Comparison of ENCODE assay signal across 28 mouse cellular contexts in the genomic region with DNA sequence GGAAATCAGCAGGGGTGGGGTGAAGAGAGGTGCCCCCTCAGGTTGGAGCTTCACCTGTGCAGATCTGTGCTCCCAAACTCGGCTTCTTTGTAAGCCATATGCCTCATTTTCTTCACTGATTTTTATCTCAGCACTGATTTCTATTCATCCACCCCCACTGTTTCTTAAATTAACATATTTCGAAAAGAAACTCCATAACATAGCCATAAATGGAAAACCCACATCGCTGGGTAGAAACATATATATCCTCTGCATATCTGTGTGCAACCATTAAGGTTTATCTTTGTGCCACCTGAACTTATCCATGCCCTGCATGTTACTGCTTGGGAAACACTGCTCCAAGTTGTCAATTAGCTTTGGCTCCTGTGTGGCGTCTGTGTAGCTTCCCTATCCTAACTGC. TPM values are rescaled to one million over a fixed set of nuclear protein-coding genes. Genes with fewer than 3 reads are reported as not detected.
A peak's percentile ranks its signal among the peaks of the same experiment; 100 is the strongest.
DNase-seq lines count a peak whose midpoint lies in the region; ATAC-seq lines count a peak whose summit lies in the region.
"Had no signal": no experiment of that assay in that cellular context is flagged by ENCODE, and none has a peak within 500 bp of the region (broad histone marks: within the 10 kb centered on the region; RNA-seq: fewer than 3 reads in every experiment).

No protein-coding gene starts in this region.

- DNase-seq in frontal cortex, postnatal 10 days (ENCODE audit: low spot score in 2 of 2), result no peak
- peak; percentile 27 to 62 for DNase-seq in left cerebral cortex, postnatal 25 days (ENCODE audit: low spot score in 2 of 2)
- no peak for DNase-seq in left cerebral cortex, adult 11 months (ENCODE audit: low spot score)
- DNase-seq in right cerebral cortex, postnatal 25 days, result peak; percentile 45
- no peak for DNase-seq in right cerebral cortex, adult 18-20 months
- DNase-seq in urinary bladder, adult 2 months (ENCODE audit: low spot score), result no peak
- DNase-seq: adrenal gland, postnatal 10 days; adrenal gland, postnatal 36 days; B cell, adult 2 months; cerebellum, adult 11 months; cerebellum, adult 2 months; cerebellum, adult 9-11 months; cerebellum, postnatal 25 days; embryo, embryonic 11 days; gastrocnemius, adult 2 months; gastrocnemius, postnatal 14 days had no signal

- ATAC-seq in frontal cortex, adult (ENCODE audit: low TSS enrichment), result peak; percentile 64
- ATAC-seq: forebrain, embryonic 14.5 days; hindbrain, embryonic 16.5 days; Patski had no signal

- intact Hi-C loops in left cerebral cortex, postnatal 25 days (cut with DNase I), result no loop called here

RNA-seq across cellular contexts. Expression of gene Pik3r6, which starts 23.6 kb away (rescaled TPM):
- total RNA-seq in left cerebral cortex, postnatal 25 days (2021), result 1 to 10 TPM; 2.8 to 4.0 TPM
- polyA plus RNA-seq in urinary bladder, adult 2 months (2012; rRNA removed), result 2.5 TPM in 2 replicates

RNA-seq across cellular contexts. Expression of gene Mfsd6l, which starts 29.5 kb away (rescaled TPM):
- not detected for total RNA-seq in left cerebral cortex, postnatal 25 days (2021)
- 1.0 and 1.6 TPM in 2 replicates for polyA plus RNA-seq in urinary bladder, adult 2 months (2012; rRNA removed)
- total RNA-seq: adrenal gland, adult 18-20 months; adrenal gland, postnatal 36 days; common myeloid progenitor, adult 5-6 weeks; gastrocnemius, postnatal 14 days; hematopoietic stem cell, adult 5-6 weeks had no signal
- polyA plus RNA-seq: erythroblast, embryonic 14.5 days; forebrain, embryonic 11.5 days; forebrain, embryonic 14.5 days; G1E; heart, embryonic 14.5 days; hindbrain, embryonic 13.5 days had no signal

Comparison
In these comparisons a context has a peak if more than half of its experiments do, and no peak if none do; other contexts are left out.
1. DNase-seq: peak in left cerebral cortex, postnatal 25 days (2 of 2) and right cerebral cortex, postnatal 25 days (single experiment); none in frontal cortex, postnatal 10 days (0 of 2), left cerebral cortex, adult 11 months (single experiment), right cerebral cortex, adult 18-20 months (single experiment) and urinary bladder, adult 2 months (single experiment).